In the genomic region with DNA sequence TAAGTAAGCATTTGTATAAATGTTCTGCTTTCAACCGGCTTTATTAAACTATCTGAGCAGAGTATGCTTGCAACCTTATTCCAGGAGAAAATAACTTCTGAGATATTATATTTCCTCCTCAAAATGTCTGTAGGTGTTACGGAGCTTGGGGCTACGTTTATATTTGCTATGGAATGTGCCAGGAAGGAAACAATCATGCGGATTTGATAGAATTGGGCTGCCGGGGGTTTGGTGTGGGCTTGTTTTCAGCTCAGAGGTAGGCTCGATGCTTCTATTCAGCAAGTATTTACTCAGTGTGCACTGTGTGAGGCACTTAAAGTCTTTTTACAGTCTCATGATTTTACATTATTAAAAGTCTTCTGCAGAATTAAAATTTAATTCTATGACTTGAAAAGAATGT, we compare ENCODE assay signal across 19 mouse cellular contexts. TPM values are rescaled to one million over a fixed set of nuclear protein-coding genes. Genes with fewer than 3 reads are reported as not detected.
DNase-seq lines count a peak whose midpoint lies in the region; ATAC-seq and TF ChIP-seq lines count a peak whose summit lies in the region.
"Had no signal": no experiment of that assay in that cellular context is flagged by ENCODE, and none has a peak within 500 bp of the region (broad histone marks: within the 10 kb centered on the region; RNA-seq: fewer than 3 reads in every experiment).

No protein-coding gene starts in this region.

- H3K9ac ChIP-seq in lung, embryonic 14.5 days: no peak overlapping the region
- no peak overlapping the region for H3K9ac ChIP-seq in embryonic facial prominence, embryonic 11.5 days (replicated peaks; ENCODE audit: low read length)
- no peak overlapping the region for H3K9ac ChIP-seq in embryonic facial prominence, embryonic 15.5 days
- H3K9ac ChIP-seq: forebrain, embryonic 13.5 days; forebrain, postnatal 0 days; heart, embryonic 12.5 days; hindbrain, embryonic 15.5 days had no signal

- no peaks in the 10 kb centered on the region for H3K36me3 ChIP-seq in lung, embryonic 14.5 days (ENCODE audit: insufficient read depth)
- H3K36me3 ChIP-seq in embryonic facial prominence, embryonic 11.5 days (replicated peaks; ENCODE audit: control insufficient read depth, insufficient read depth, low read depth, low read length): no peaks in the 10 kb centered on the region
- no peaks in the 10 kb centered on the region for H3K36me3 ChIP-seq in embryonic facial prominence, embryonic 15.5 days
- H3K36me3 ChIP-seq: heart, embryonic 12.5 days; hindbrain, embryonic 15.5 days had no signal

- no peak overlapping the region for H3K4me3 ChIP-seq in lung, embryonic 14.5 days (ENCODE audit: low read depth, low read length)
- H3K4me3 ChIP-seq in embryonic facial prominence, embryonic 11.5 days (ENCODE audit: low read depth, low read length): no peak overlapping the region
- H3K4me3 ChIP-seq in embryonic facial prominence, embryonic 15.5 days (replicated peaks): no peak overlapping the region
- H3K4me3 ChIP-seq: forebrain, embryonic 13.5 days; heart, adult 2 months; heart, embryonic 12.5 days; hindbrain, embryonic 15.5 days had no signal

- H3K4me1 ChIP-seq in lung, embryonic 14.5 days (ENCODE audit: insufficient read depth): peaks cover 5% of the 10 kb centered on the region; the same call in 1 of the 2 replicates
- H3K4me1 ChIP-seq in embryonic facial prominence, embryonic 11.5 days (ENCODE audit: control insufficient read depth, insufficient read depth, low read length): no peaks in the 10 kb centered on the region
- peaks cover 23% of the 10 kb centered on the region for H3K4me1 ChIP-seq in embryonic facial prominence, embryonic 15.5 days

- DNase-seq in lung, embryonic 14.5 days: peak; percentile 10
- no peak for DNase-seq in lung, postnatal 4 days
- DNase-seq in embryonic facial prominence, embryonic 11.5 days (ENCODE audit: low spot score): peak; percentile 51
- DNase-seq in heart, adult 9 months (ENCODE audit: low spot score in 2 of 2): no peak
- no peak for DNase-seq in thymus, postnatal 25 days
- DNase-seq: adrenal gland, postnatal 10 days; cerebellum, adult 11 months; cerebellum, adult 8-10 months; cerebellum, postnatal 14 days; embryo, embryonic 11 days; forebrain, postnatal 0 days; gastrocnemius, postnatal 14 days; heart, adult 2 months; heart, postnatal 36 days had no signal

- TF ChIP-seq CTCF in lung, embryonic 14.5 days (IDR thresholded peaks at IDR 0.05; ENCODE audit: low read depth): no peak

- 40% methylated on average over 6 of the region's 6 CpGs for WGBS in lung, embryonic 14.5 days
- WGBS in embryonic facial prominence, embryonic 11.5 days: 32% methylated on average over 6 of the region's 6 CpGs
- 21% methylated on average over 6 of the region's 6 CpGs for WGBS in embryonic facial prominence, embryonic 15.5 days

- no peak overlapping the region for H3K27ac ChIP-seq in lung, embryonic 14.5 days (ENCODE audit: low read depth)
- no peak overlapping the region for H3K27ac ChIP-seq in embryonic facial prominence, embryonic 11.5 days (replicated peaks; ENCODE audit: low read depth, low read length)
- H3K27ac ChIP-seq in embryonic facial prominence, embryonic 15.5 days (replicated peaks): peak overlapping the region; percentile 31; the same call in 1 of the 2 replicates
- H3K27ac ChIP-seq: forebrain, embryonic 13.5 days; heart, adult 2 months; hindbrain, embryonic 15.5 days had no signal

- no peaks in the 10 kb centered on the region for H3K9me3 ChIP-seq in lung, embryonic 14.5 days (ENCODE audit: low read depth, low read length)
- H3K9me3 ChIP-seq in embryonic facial prominence, embryonic 11.5 days (replicated peaks; ENCODE audit: control insufficient read depth, low read length): no peaks in the 10 kb centered on the region
- no peaks in the 10 kb centered on the region for H3K9me3 ChIP-seq in embryonic facial prominence, embryonic 15.5 days (replicated peaks)
- H3K9me3 ChIP-seq: forebrain, embryonic 13.5 days; heart, embryonic 12.5 days; hindbrain, embryonic 15.5 days had no signal

- no peak overlapping the region for H3K4me2 ChIP-seq in lung, embryonic 14.5 days
- H3K4me2 ChIP-seq in embryonic facial prominence, embryonic 11.5 days (ENCODE audit: low read depth, low read length): no peak overlapping the region
- H3K4me2 ChIP-seq in embryonic facial prominence, embryonic 15.5 days (replicated peaks): no peak overlapping the region
- H3K4me2 ChIP-seq: forebrain, embryonic 13.5 days; heart, embryonic 12.5 days; hindbrain, embryonic 15.5 days had no signal

- H3K27me3 ChIP-seq in lung, embryonic 14.5 days (ENCODE audit: insufficient read depth, low read length): no peaks in the 10 kb centered on the region
- no peaks in the 10 kb centered on the region for H3K27me3 ChIP-seq in embryonic facial prominence, embryonic 11.5 days (ENCODE audit: control insufficient read depth, insufficient read depth, low read length)
- H3K27me3 ChIP-seq in embryonic facial prominence, embryonic 15.5 days: no peaks in the 10 kb centered on the region
- H3K27me3 ChIP-seq: forebrain, embryonic 13.5 days; heart, embryonic 12.5 days; hindbrain, embryonic 15.5 days had no signal

- no peak for ATAC-seq in lung, embryonic 14.5 days (ENCODE audit: insufficient read depth)
- ATAC-seq in embryonic facial prominence, embryonic 11.5 days (replicated peaks; ENCODE audit: insufficient number of reproducible peaks, low FRiP score, low TSS enrichment, low read depth): no peak
- no peak for ATAC-seq in embryonic facial prominence, embryonic 15.5 days (ENCODE audit: insufficient number of reproducible peaks, low FRiP score, low TSS enrichment, low read depth)
- no peak for ATAC-seq in erythroid progenitor cell, adult 5-6 weeks (replicated peaks; ENCODE audit: low FRiP score, poor library complexity, severe bottlenecking)
- ATAC-seq: forebrain, embryonic 13.5 days; forebrain, postnatal 0 days had no signal

RNA-seq across cellular contexts. Expression of gene D630036H23Rik, which starts 3.4 kb away (rescaled TPM):
- polyA plus RNA-seq in lung, embryonic 14.5 days (2014; fragmentation: Nextera tagmentation; extraction: Ambion mirVana): 2.2 and 2.3 TPM in 2 replicates
- 1.5 and 1.8 TPM in 2 replicates for polyA plus RNA-seq in embryonic facial prominence, embryonic 11.5 days (2014; fragmentation: Nextera tagmentation; extraction: Ambion mirVana)
- 2.8 and 3.1 TPM in 2 replicates for polyA plus RNA-seq in embryonic facial prominence, embryonic 15.5 days (2015; fragmentation: Nextera tagmentation; extraction: Ambion mirVana)
- 2.5 TPM in 1 of 2 replicates, not detected in the other for total RNA-seq in erythroid progenitor cell, adult 5-6 weeks (2015; ENCODE audit: low replicate concordance)
- not detected in 2 replicates for total RNA-seq in erythroid progenitor cell, adult 5-6 weeks (2017; ENCODE audit: low replicate concordance)

RNA-seq across cellular contexts. Expression of gene Ispd, which starts 4.1 kb away (rescaled TPM):
- polyA plus RNA-seq in lung, embryonic 14.5 days (2014; fragmentation: Nextera tagmentation; extraction: Ambion mirVana): 17.1 and 18.1 TPM in 2 replicates
- polyA plus RNA-seq in embryonic facial prominence, embryonic 11.5 days (2014; fragmentation: Nextera tagmentation; extraction: Ambion mirVana): 7.7 and 11.3 TPM in 2 replicates
- polyA plus RNA-seq in embryonic facial prominence, embryonic 15.5 days (2015; fragmentation: Nextera tagmentation; extraction: Ambion mirVana): 13.3 and 15.8 TPM in 2 replicates
- 0.42 and 0.72 TPM in 2 replicates for total RNA-seq in erythroid progenitor cell, adult 5-6 weeks (2015; ENCODE audit: low replicate concordance)
- 0.77 and 2.3 TPM in 2 replicates for total RNA-seq in erythroid progenitor cell, adult 5-6 weeks (2017; ENCODE audit: low replicate concordance)

Comparison
In these comparisons a context has a peak if more than half of its experiments do, and no peak if none do; other contexts are left out.
1. DNase-seq: peak in lung, embryonic 14.5 days (single experiment) and embryonic facial prominence, embryonic 11.5 days (single experiment); none in lung, postnatal 4 days (0 of 2), heart, adult 9 months (0 of 2) and thymus, postnatal 25 days (single experiment).